15 mouse cellular contexts compared by ENCODE assay signal in the genomic region with DNA sequence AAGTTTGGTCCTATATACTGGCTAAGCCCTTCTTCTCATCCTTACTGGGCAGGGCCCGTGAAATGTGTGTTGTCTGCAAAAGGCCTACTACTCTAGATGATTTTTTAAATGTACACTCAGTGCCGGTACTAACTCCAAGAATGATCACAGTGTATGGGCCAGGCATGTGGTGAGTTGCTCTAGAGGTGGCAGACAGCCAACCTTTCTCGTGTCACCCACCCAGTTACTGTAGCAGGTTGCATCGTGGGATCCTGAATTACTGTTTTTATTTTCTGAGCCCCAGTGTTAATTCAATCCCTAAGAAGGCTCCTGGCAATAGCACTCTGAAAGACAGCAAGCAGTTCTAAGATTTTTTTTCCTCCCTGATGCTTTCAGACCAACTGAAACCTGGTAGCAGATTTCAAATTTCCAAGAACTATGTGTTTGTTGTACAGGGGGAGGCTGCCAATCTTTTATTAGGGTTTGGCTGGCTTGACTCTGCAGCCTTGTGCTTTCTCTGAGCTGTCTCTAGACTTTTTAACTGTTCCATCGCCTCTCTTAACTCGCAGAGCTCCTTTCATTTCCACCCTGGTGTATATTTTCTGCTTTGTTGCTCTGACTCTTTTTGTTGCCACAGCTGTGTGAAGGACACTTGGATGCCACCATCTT. TPM values are rescaled to one million over a fixed set of nuclear protein-coding genes. Genes with fewer than 3 reads are reported as not detected.
A peak's percentile ranks its signal among the peaks of the same experiment; 100 is the strongest.
DNase-seq lines count a peak whose midpoint lies in the region; ATAC-seq and TF ChIP-seq lines count a peak whose summit lies in the region.
"Had no signal": no experiment of that assay in that cellular context is flagged by ENCODE, and none has a peak within 500 bp of the region (broad histone marks: within the 10 kb centered on the region; RNA-seq: fewer than 3 reads in every experiment).

No protein-coding gene starts in this region.

- H3K9ac ChIP-seq in forebrain, embryonic 14.5 days (ENCODE audit: low read length), result no peak overlapping the region
- H3K9ac ChIP-seq in forebrain, embryonic 15.5 days (replicated peaks), result no peak overlapping the region
- no peak overlapping the region for H3K9ac ChIP-seq in embryonic facial prominence, embryonic 15.5 days
- H3K9ac ChIP-seq in stomach, postnatal 0 days (ENCODE audit: low read length), result no peak overlapping the region
- H3K9ac ChIP-seq: limb, embryonic 12.5 days had no signal

- 62% methylated on average over 6 of the region's 6 CpGs for WGBS in forebrain, embryonic 14.5 days
- 37% methylated on average over 6 of the region's 6 CpGs for WGBS in forebrain, embryonic 15.5 days
- WGBS in embryonic facial prominence, embryonic 15.5 days, result 41% methylated on average over 6 of the region's 6 CpGs
- 52% methylated on average over 6 of the region's 6 CpGs for WGBS in stomach, postnatal 0 days

- H3K4me2 ChIP-seq in forebrain, embryonic 14.5 days (ENCODE audit: low read length), result no peak overlapping the region
- no peak overlapping the region for H3K4me2 ChIP-seq in forebrain, embryonic 15.5 days (replicated peaks)
- H3K4me2 ChIP-seq in embryonic facial prominence, embryonic 15.5 days (replicated peaks), result no peak overlapping the region
- no peak overlapping the region for H3K4me2 ChIP-seq in stomach, postnatal 0 days (replicated peaks; ENCODE audit: low read depth)
- H3K4me2 ChIP-seq: limb, embryonic 12.5 days had no signal

- no peaks in the 10 kb centered on the region for H3K9me3 ChIP-seq in forebrain, embryonic 14.5 days (replicated peaks; ENCODE audit: control insufficient read depth, low read length)
- no peaks in the 10 kb centered on the region for H3K9me3 ChIP-seq in forebrain, embryonic 15.5 days
- H3K9me3 ChIP-seq in embryonic facial prominence, embryonic 15.5 days (replicated peaks), result no peaks in the 10 kb centered on the region
- no peaks in the 10 kb centered on the region for H3K9me3 ChIP-seq in stomach, postnatal 0 days (ENCODE audit: control insufficient read depth, low read length)
- H3K9me3 ChIP-seq: limb, embryonic 12.5 days had no signal

- H3K4me3 ChIP-seq in forebrain, embryonic 14.5 days (ENCODE audit: low read depth, low read length), result no peak overlapping the region
- H3K4me3 ChIP-seq in forebrain, embryonic 15.5 days, result no peak overlapping the region
- no peak overlapping the region for H3K4me3 ChIP-seq in embryonic facial prominence, embryonic 15.5 days (replicated peaks)
- no peak overlapping the region for H3K4me3 ChIP-seq in stomach, postnatal 0 days (ENCODE audit: low read depth, low read length)
- H3K4me3 ChIP-seq: limb, embryonic 12.5 days had no signal

- TF ChIP-seq CTCF in stomach, postnatal 0 days (IDR thresholded peaks at IDR 0.05; ENCODE audit: low read depth), result no peak

- DNase-seq in forebrain, embryonic 14.5 days (ENCODE audit: low spot score), result peak; percentile 42
- DNase-seq in left cerebral cortex, adult 18-20 months (ENCODE audit: low spot score in 2 of 2), result peak; percentile 2 to 4
- DNase-seq in left cerebral cortex, adult 9 months (ENCODE audit: low spot score in 2 of 2), result no peak
- peak; percentile 29 for DNase-seq in 3T3-L1 (ENCODE audit: low read depth, low spot score)
- no peak for DNase-seq in stomach, postnatal 0 days (ENCODE audit: low spot score)
- DNase-seq: B cell, adult 2 months; kidney, postnatal 36 days; spleen, adult 18-20 months had no signal

- ATAC-seq in forebrain, embryonic 14.5 days, result no peak
- ATAC-seq in forebrain, embryonic 15.5 days (replicated peaks), result no peak
- peak; percentile 70; the same call in 1 of the 2 replicates for ATAC-seq in embryonic facial prominence, embryonic 15.5 days (ENCODE audit: insufficient number of reproducible peaks, low FRiP score, low TSS enrichment, low read depth)
- no peak for ATAC-seq in megakaryocyte, adult 5-6 weeks (ENCODE audit: poor library complexity, severe bottlenecking)
- no peak; the same call in 1 of the 2 replicates for ATAC-seq in stomach, postnatal 0 days (ENCODE audit: low FRiP score, low TSS enrichment)
- ATAC-seq: inflammation-experienced regulatory T-cells, adult 6 months; midbrain, embryonic 16.5 days had no signal

- no peak overlapping the region for H3K27ac ChIP-seq in forebrain, embryonic 14.5 days (ENCODE audit: low read depth, low read length)
- no peak overlapping the region for H3K27ac ChIP-seq in forebrain, embryonic 15.5 days (replicated peaks)
- no peak overlapping the region for H3K27ac ChIP-seq in embryonic facial prominence, embryonic 15.5 days (replicated peaks)
- H3K27ac ChIP-seq in stomach, postnatal 0 days (replicated peaks), result no peak overlapping the region
- H3K27ac ChIP-seq: limb, embryonic 12.5 days had no signal

- no peaks in the 10 kb centered on the region for H3K36me3 ChIP-seq in forebrain, embryonic 14.5 days (ENCODE audit: control insufficient read depth, insufficient read depth, low read length)
- H3K36me3 ChIP-seq in forebrain, embryonic 15.5 days, result no peaks in the 10 kb centered on the region
- no peaks in the 10 kb centered on the region for H3K36me3 ChIP-seq in embryonic facial prominence, embryonic 15.5 days
- no peaks in the 10 kb centered on the region for H3K36me3 ChIP-seq in stomach, postnatal 0 days (ENCODE audit: control insufficient read depth, insufficient read depth, low read length)
- H3K36me3 ChIP-seq: G1E; limb, embryonic 12.5 days had no signal

- no peaks in the 10 kb centered on the region for H3K27me3 ChIP-seq in forebrain, embryonic 14.5 days (replicated peaks; ENCODE audit: control insufficient read depth, insufficient read depth, low read length)
- no peaks in the 10 kb centered on the region for H3K27me3 ChIP-seq in forebrain, embryonic 15.5 days
- no peaks in the 10 kb centered on the region for H3K27me3 ChIP-seq in embryonic facial prominence, embryonic 15.5 days
- no peaks in the 10 kb centered on the region for H3K27me3 ChIP-seq in stomach, postnatal 0 days (ENCODE audit: control insufficient read depth, insufficient read depth, low read length)

- no peaks in the 10 kb centered on the region for H3K4me1 ChIP-seq in forebrain, embryonic 14.5 days (ENCODE audit: control insufficient read depth, insufficient read depth, low read length)
- H3K4me1 ChIP-seq in forebrain, embryonic 15.5 days, result 0 out of 2 replicates have a peak, but pooled peaks cover 5% of the 10 kb centered on the region
- H3K4me1 ChIP-seq in embryonic facial prominence, embryonic 15.5 days, result no peaks in the 10 kb centered on the region
- H3K4me1 ChIP-seq in stomach, postnatal 0 days (replicated peaks; ENCODE audit: control insufficient read depth, insufficient read depth), result no peaks in the 10 kb centered on the region
- H3K4me1 ChIP-seq: limb, embryonic 12.5 days had no signal

- TF ChIP-seq EP300 in stomach, postnatal 0 days (optimal IDR thresholded peaks at IDR 0.05), result no peak

RNA-seq across cellular contexts. Expression of gene Tmem164, which starts 31.0 kb away (rescaled TPM):
- polyA plus RNA-seq in forebrain, embryonic 14.5 days (2014; fragmentation: Nextera tagmentation; extraction: Ambion mirVana), result 11.0 and 11.5 TPM in 2 replicates
- 22.9 and 23.8 TPM in 2 replicates for polyA plus RNA-seq in forebrain, embryonic 15.5 days (2015; fragmentation: Nextera tagmentation; extraction: Ambion mirVana)
- 10 to 100 TPM; 25.8 to 28.6 TPM for total RNA-seq in left cerebral cortex, adult 18-20 months (2021)
- polyA plus RNA-seq in embryonic facial prominence, embryonic 15.5 days (2015; fragmentation: Nextera tagmentation; extraction: Ambion mirVana), result 47.3 and 48.1 TPM in 2 replicates
- 36.5 and 41.4 TPM in 2 replicates for total RNA-seq in megakaryocyte, adult 5-6 weeks (2015)
- 56.6 and 62.1 TPM in 2 replicates for total RNA-seq in megakaryocyte, adult 5-6 weeks (2017)
- polyA plus RNA-seq in stomach, postnatal 0 days (2015; fragmentation: Nextera tagmentation; extraction: Ambion mirVana), result 29.9 and 32.4 TPM in 2 replicates

Comparison
In these comparisons a context has a peak if more than half of its experiments do, and no peak if none do; other contexts are left out.
1. DNase-seq: peak in forebrain, embryonic 14.5 days (single experiment), left cerebral cortex, adult 18-20 months (2 of 2) and 3T3-L1 (single experiment); none in left cerebral cortex, adult 9 months (0 of 2) and stomach, postnatal 0 days (single experiment).